Mouse (Mus musculus): ENCODE measurements around the gene Tmc6.

The Tmc6 gene

GRCm38 (mm10) chr11:117781199-117781821, 688 bp downstream of the Tmc6 start:
- no peak for DNase-seq (ENCODE audit: low spot score)

GRCm38 (mm10) chr11:117780582-117781111, 1.4 kb downstream of the Tmc6 start:
- DNase-seq (ENCODE audit: low spot score): peak; percentile 59

- DNase-seq (ENCODE audit: low spot score): no peak
Measured at GRCm38 (mm10) chr11:117780199-117780515, 1.8 kb downstream of the Tmc6 start.

DNA sequence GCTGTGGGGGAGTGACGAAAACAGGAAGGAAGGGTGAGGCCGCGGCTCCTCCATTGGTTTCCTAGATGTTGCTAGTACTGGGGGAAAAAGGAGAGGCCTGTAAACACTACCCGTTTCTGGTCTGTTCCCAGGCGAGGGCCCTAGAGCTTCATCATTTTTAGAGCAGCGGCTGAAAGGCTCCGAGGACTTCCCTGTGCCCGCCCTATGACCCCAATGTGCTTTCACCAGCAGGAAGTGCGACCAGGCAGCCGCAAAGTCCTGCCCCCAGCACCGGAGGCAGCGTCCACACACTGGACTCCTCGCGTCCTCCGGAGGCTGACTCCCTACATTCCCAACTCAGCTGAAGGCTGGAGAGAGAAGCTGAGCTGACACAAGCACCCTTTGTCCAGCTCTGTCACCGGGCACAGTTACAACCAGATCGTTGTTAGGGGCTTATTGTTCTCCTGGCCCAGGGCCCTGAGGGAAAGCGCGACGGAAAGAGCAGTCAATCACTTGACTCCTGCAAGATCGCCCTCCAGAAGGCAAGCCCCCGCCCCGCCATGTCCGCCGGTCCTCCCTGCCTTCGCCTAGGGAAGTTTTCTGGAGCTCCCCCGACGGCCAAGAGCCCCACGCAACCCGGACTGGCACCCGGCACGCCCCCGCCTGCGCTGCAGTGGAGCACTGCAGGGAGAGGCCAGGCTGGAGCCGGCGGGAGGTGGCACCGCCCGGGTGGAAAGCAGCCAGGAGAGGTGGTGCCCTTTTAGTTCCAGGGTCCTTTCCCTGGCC, 2.4 kb downstream of the Tmc6 start:
- peak; percentile 49 for DNase-seq (ENCODE audit: low spot score)

DNA sequence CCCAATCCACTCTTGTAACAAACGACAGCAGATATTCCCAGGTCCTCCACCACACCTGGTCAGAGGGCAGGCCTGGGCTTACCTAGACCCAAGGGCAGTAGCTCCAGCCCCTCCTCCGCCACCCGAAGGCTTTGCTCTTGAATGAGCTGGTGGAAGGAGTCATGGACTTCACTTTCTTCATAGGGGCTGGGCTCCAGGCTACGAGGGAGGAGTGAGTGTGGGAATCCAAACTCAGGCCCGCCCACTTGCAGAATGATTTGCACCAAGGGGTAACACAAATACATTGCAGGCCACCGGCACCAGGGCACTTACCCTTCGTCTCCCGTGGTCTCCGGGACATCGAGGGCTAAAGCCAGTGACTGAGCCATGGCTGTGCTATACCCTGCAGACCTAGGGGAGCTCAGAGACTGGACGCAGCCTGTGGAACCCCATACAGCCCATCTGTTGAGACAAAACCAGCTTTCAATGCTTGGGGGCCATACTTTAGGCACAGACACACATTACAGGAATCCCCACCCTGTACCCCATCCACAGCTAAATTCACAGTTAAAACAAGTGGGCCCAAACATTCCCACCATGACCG, 3.1 kb downstream of the Tmc6 start:
- DNase-seq (ENCODE audit: low spot score): no peak

GRCm38 (mm10) chr11:117778031-117778430, 4.0 kb downstream of the Tmc6 start:
- DNase-seq (ENCODE audit: low spot score): no peak

- no peak for DNase-seq (ENCODE audit: low spot score)
Measured at GRCm38 (mm10) chr11:117777111-117777510, 4.9 kb downstream of the Tmc6 start.

GRCm38 (mm10) chr11:117776085-117776792, 5.8 kb downstream of the Tmc6 start:
- no peak for DNase-seq (ENCODE audit: low spot score)

DNA sequence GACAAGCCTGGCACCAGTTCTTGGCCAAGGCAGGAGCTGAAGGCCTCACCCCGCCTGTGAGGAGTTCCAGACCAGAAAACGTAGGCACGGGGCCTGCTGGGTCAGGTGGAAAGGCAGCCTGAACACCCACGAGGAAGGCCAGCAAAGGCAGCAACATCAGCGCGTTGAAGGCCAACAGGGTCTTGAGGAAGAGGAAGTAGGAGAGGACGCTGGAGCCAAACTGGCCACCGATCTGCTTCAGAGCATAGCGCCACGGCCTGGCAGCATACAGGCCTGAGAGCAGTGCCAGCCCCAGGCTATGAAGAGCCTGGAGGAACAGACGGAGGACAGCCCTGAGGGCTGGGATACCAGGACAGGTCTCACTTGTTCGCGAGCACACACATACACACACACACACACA, 6.5 kb downstream of the Tmc6 start:
- DNase-seq (ENCODE audit: low spot score): no peak

DNA sequence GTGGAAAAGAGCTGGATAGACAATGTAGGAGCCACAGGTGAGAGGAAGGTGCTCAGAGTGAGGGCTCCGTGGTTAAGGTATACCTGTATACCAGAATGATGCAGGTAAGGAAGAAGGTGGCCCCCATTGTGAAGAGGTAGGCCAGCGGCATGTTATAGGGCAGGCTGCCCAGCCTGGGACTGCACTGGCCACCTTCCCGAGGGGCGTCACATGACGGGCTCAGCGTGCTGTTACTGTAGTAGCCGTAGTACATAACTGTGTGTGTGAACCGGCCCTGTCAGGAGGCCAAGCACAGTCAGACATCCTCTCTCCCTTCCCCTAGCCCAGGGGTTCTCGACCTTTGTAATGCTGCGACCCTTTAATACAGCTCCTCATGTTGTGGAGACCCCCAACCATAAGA, 7.1 kb downstream of the Tmc6 start:
- DNase-seq (ENCODE audit: low spot score): no peak

- no peak for DNase-seq (ENCODE audit: low spot score)
Measured at GRCm38 (mm10) chr11:117772352-117772751, 9.6 kb downstream of the Tmc6 start.

GRCm38 (mm10) chr11:117770407-117770806, 11.6 kb downstream of the Tmc6 start:
- no peak for DNase-seq (ENCODE audit: low spot score)

GRCm38 (mm10) chr11:117769683-117770047, 12.3 kb downstream of the Tmc6 start:
- DNase-seq (ENCODE audit: low spot score): no peak

GRCm38 (mm10) chr11:117768725-117769682, 13.0 kb downstream of the Tmc6 start:
- no peak for DNase-seq (ENCODE audit: low spot score)

DNA sequence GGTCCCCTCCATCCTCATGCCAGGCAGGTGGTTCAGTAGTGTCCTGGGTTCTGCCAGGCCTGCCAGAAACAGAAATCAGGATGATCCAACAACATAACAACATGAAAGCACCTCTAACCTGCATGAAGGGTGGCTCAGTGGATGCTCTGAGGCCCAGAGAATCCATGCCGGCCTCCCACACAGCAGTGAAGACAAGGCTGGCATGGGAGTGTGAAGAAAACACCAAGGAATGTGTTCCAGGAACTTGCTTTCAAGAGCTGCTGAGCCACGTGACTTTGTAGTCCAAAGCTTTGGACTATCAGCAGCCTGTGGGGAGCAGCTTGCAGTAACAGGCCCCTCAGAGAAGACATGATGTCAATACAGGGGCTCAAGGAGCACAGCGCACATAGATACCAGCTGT, 15.7 kb downstream of the Tmc6 start:
- no peak for DNase-seq (ENCODE audit: low spot score)

GRCm38 (mm10) chr11:117765361-117765760, 16.6 kb downstream of the Tmc6 start:
- no peak for DNase-seq (ENCODE audit: low spot score)

- no peak for DNase-seq (ENCODE audit: low spot score)
Measured at GRCm38 (mm10) chr11:117764319-117764718, 17.7 kb downstream of the Tmc6 start.

GRCm38 (mm10) chr11:117762246-117762645, 19.8 kb downstream of the Tmc6 start:
- no peak for DNase-seq (ENCODE audit: low spot score)

DNA sequence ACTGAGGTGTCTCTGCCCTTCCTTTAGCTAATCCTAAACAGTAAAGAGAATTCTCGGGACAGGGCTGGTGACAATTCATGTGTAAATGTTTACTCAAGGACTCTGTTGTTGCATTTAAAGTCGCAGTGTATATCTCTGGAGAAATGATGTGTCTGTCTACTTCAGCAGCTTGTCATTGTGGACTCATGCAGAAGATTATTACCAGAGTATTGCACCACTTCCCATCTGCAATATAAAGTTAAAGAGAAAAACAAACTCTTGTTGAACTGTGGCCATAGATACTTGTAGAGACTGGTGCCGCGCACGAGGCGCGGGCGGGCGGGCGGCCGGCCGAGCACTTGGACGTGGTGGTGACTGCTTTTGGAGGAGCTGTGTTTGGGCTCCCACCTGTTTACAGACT, 20.2 kb downstream of the Tmc6 start:
- no peak for DNase-seq (ENCODE audit: low spot score)

DNA sequence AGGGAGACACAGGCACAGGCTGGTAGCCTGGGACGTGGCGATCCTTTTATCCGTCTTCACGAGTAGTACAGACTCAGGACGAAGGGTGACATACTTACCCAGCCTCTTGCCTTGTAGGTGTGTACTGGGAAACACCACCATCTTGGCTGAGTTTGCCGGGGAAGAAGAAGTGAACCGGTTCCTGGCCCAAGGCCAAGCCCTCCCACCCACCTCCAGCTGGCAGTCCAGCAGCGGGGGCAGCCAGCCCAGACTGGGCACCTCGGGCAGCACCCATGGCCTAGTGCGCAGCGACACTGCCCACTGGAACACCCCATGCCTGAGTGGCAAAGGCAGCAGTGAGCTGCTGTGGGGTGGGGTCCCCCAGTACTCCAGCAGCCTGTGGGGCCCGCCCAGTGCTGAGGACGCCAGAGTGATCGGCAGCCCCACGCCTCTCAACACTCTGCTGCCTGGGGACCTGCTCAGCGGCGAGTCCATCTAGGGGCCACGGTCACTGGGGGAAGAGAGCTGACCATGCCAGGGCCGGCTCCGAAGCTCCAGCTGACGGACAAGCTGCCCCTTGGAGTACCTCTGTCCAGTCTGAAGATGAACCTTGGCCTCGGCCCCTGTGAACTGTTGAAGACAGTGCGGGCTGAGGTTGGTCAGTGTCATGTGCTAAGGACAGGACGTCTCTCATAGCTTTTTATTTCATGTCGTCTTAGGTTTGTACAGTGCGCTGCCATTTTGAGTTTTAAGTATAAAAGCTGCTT, 21.5 kb downstream of the Tmc6 start:
- no peak for DNase-seq (ENCODE audit: low spot score)

GRCm38 (mm10) chr11:117759267-117759666, 22.7 kb downstream of the Tmc6 start:
- DNase-seq (ENCODE audit: low spot score): no peak
